ENCODE assay signal across 15 mouse cellular contexts in the genomic region with DNA sequence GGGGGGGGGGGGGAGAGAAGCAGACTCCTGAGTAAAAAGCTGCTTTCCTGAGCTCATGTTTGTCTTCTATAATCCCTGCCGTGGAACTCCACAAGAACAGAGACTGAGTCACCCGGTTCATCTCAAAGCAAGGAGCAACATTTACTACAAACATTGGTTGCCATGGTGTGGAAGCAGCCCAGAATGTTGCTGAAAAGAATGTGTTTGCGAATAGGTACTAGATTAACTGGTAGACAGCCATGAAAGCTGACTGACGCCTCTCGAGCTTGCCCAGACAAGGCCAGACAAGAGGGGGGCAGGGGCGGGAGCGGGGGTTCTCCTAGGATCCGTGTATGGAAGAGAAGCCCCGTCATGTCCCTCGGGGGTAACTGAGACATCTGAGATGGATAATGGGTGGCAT. TPM values are rescaled to one million over a fixed set of nuclear protein-coding genes. Genes with fewer than 3 reads are reported as not detected.
DNase-seq lines count a peak whose midpoint lies in the region; ATAC-seq and TF ChIP-seq lines count a peak whose summit lies in the region.
"Had no signal": no experiment of that assay in that cellular context is flagged by ENCODE, and none has a peak within 500 bp of the region (broad histone marks: within the 10 kb centered on the region; RNA-seq: fewer than 3 reads in every experiment).

No protein-coding gene starts in this region.

- no peaks in the 10 kb centered on the region for H3K27me3 ChIP-seq in embryonic facial prominence, embryonic 11.5 days (ENCODE audit: control insufficient read depth, insufficient read depth, low read length)
- no peaks in the 10 kb centered on the region for H3K27me3 ChIP-seq in embryonic facial prominence, embryonic 10.5 days (replicated peaks; ENCODE audit: low read depth, poor library complexity, severe bottlenecking)
- H3K27me3 ChIP-seq in midbrain, embryonic 10.5 days (ENCODE audit: low read depth, poor library complexity, severe bottlenecking), result peaks cover 14% of the 10 kb centered on the region
- H3K27me3 ChIP-seq in midbrain, postnatal 0 days (ENCODE audit: insufficient read depth, low read length), result no peaks in the 10 kb centered on the region
- no peaks in the 10 kb centered on the region for H3K27me3 ChIP-seq in heart, embryonic 12.5 days (replicated peaks)
- H3K27me3 ChIP-seq in stomach, embryonic 14.5 days (ENCODE audit: control insufficient read depth, insufficient read depth, low read length), result no peaks in the 10 kb centered on the region

- H3K4me2 ChIP-seq in embryonic facial prominence, embryonic 11.5 days (ENCODE audit: low read depth, low read length), result no peak overlapping the region
- H3K4me2 ChIP-seq in midbrain, postnatal 0 days (ENCODE audit: low read depth, low read length, poor library complexity, severe bottlenecking), result no peak overlapping the region
- no peak overlapping the region for H3K4me2 ChIP-seq in heart, embryonic 12.5 days
- no peak overlapping the region for H3K4me2 ChIP-seq in stomach, embryonic 14.5 days (replicated peaks; ENCODE audit: low read depth, low read length)

- no peak for TF ChIP-seq CTCF in midbrain, postnatal 0 days (IDR thresholded peaks at IDR 0.05)

- peaks cover 4% of the 10 kb centered on the region for H3K36me3 ChIP-seq in embryonic facial prominence, embryonic 11.5 days (replicated peaks; ENCODE audit: control insufficient read depth, insufficient read depth, low read depth, low read length)
- peaks cover 64% of the 10 kb centered on the region for H3K36me3 ChIP-seq in embryonic facial prominence, embryonic 10.5 days (replicated peaks)
- H3K36me3 ChIP-seq in midbrain, embryonic 10.5 days, result peaks cover 43% of the 10 kb centered on the region
- peaks cover 11% of the 10 kb centered on the region for H3K36me3 ChIP-seq in midbrain, postnatal 0 days (ENCODE audit: insufficient read depth, low read length)
- peaks cover 51% of the 10 kb centered on the region for H3K36me3 ChIP-seq in heart, embryonic 12.5 days
- H3K36me3 ChIP-seq in stomach, embryonic 14.5 days (ENCODE audit: control insufficient read depth, insufficient read depth, low read length), result peaks cover 24% of the 10 kb centered on the region

- 86% methylated on average over 10 of the region's 10 CpGs for WGBS in embryonic facial prominence, embryonic 11.5 days
- 84% methylated on average over 10 of the region's 10 CpGs for WGBS in embryonic facial prominence, embryonic 10.5 days
- WGBS in midbrain, embryonic 10.5 days, result 67% methylated on average over 10 of the region's 10 CpGs
- 33% methylated on average over 10 of the region's 10 CpGs for WGBS in midbrain, postnatal 0 days
- 46% methylated on average over 10 of the region's 10 CpGs for WGBS in heart, embryonic 12.5 days
- 66% methylated on average over 10 of the region's 10 CpGs for WGBS in stomach, embryonic 14.5 days

- H3K9me3 ChIP-seq in embryonic facial prominence, embryonic 11.5 days (replicated peaks; ENCODE audit: control insufficient read depth, low read length), result no peaks in the 10 kb centered on the region
- 0 out of 2 replicates have a peak, but pooled peaks cover 2% of the 10 kb centered on the region for H3K9me3 ChIP-seq in embryonic facial prominence, embryonic 10.5 days
- peaks cover 13% of the 10 kb centered on the region for H3K9me3 ChIP-seq in midbrain, embryonic 10.5 days (replicated peaks)
- H3K9me3 ChIP-seq in midbrain, postnatal 0 days (ENCODE audit: low read length), result no peaks in the 10 kb centered on the region
- no peaks in the 10 kb centered on the region for H3K9me3 ChIP-seq in heart, embryonic 12.5 days (replicated peaks)
- H3K9me3 ChIP-seq in stomach, embryonic 14.5 days (ENCODE audit: control insufficient read depth, low read depth, low read length), result no peaks in the 10 kb centered on the region

- no peak for ATAC-seq in embryonic facial prominence, embryonic 11.5 days (replicated peaks; ENCODE audit: insufficient number of reproducible peaks, low FRiP score, low TSS enrichment, low read depth)
- no peak for ATAC-seq in midbrain, postnatal 0 days (ENCODE audit: low FRiP score)
- no peak for ATAC-seq in heart, embryonic 12.5 days (ENCODE audit: insufficient number of reproducible peaks, low FRiP score)
- ATAC-seq in stomach, embryonic 14.5 days (ENCODE audit: insufficient number of reproducible peaks, insufficient read depth, low FRiP score, low read depth), result peak; percentile 39; the same call in 1 of the 2 replicates
- ATAC-seq: forebrain, postnatal 0 days had no signal

- H3K4me3 ChIP-seq in embryonic facial prominence, embryonic 11.5 days (ENCODE audit: low read depth, low read length), result no peak overlapping the region
- H3K4me3 ChIP-seq in embryonic facial prominence, embryonic 10.5 days, result no peak overlapping the region
- no peak overlapping the region for H3K4me3 ChIP-seq in midbrain, embryonic 10.5 days
- no peak overlapping the region for H3K4me3 ChIP-seq in midbrain, postnatal 0 days (ENCODE audit: low read depth, low read length)
- H3K4me3 ChIP-seq in heart, embryonic 12.5 days, result no peak overlapping the region
- no peak overlapping the region for H3K4me3 ChIP-seq in stomach, embryonic 14.5 days (ENCODE audit: low read depth, low read length)
- H3K4me3 ChIP-seq: erythroblast, embryonic 14.5 days; layer of hippocampus, adult 2 months had no signal

- H3K4me1 ChIP-seq in embryonic facial prominence, embryonic 11.5 days (ENCODE audit: control insufficient read depth, insufficient read depth, low read length), result no peaks in the 10 kb centered on the region
- 0 out of 2 replicates have a peak, but pooled peaks cover 12% of the 10 kb centered on the region for H3K4me1 ChIP-seq in embryonic facial prominence, embryonic 10.5 days
- H3K4me1 ChIP-seq in midbrain, embryonic 10.5 days, result peaks cover 41% of the 10 kb centered on the region
- no peaks in the 10 kb centered on the region for H3K4me1 ChIP-seq in midbrain, postnatal 0 days (ENCODE audit: insufficient read depth, low read length)
- peaks cover 54% of the 10 kb centered on the region for H3K4me1 ChIP-seq in heart, embryonic 12.5 days (replicated peaks)
- H3K4me1 ChIP-seq in stomach, embryonic 14.5 days (ENCODE audit: control insufficient read depth, insufficient read depth, low read length), result no peaks in the 10 kb centered on the region

- H3K27ac ChIP-seq in embryonic facial prominence, embryonic 11.5 days (replicated peaks; ENCODE audit: low read depth, low read length), result no peak overlapping the region
- no peak overlapping the region for H3K27ac ChIP-seq in embryonic facial prominence, embryonic 10.5 days (replicated peaks)
- H3K27ac ChIP-seq in midbrain, embryonic 10.5 days (replicated peaks), result no peak overlapping the region
- no peak overlapping the region for H3K27ac ChIP-seq in midbrain, postnatal 0 days (ENCODE audit: low read depth, low read length)
- H3K27ac ChIP-seq in heart, embryonic 12.5 days (ENCODE audit: poor library complexity, severe bottlenecking), result peak overlapping the region; percentile 81
- H3K27ac ChIP-seq in stomach, embryonic 14.5 days (ENCODE audit: low read length), result no peak overlapping the region
- H3K27ac ChIP-seq: layer of hippocampus, adult 2 months; liver, embryonic 14.5 days had no signal

- DNase-seq in embryonic facial prominence, embryonic 11.5 days (ENCODE audit: low spot score), result peak; percentile 11
- DNase-seq in embryonic facial prominence, embryonic 10.5 days (ENCODE audit: low spot score), result no peak
- DNase-seq in midbrain, embryonic 10.5 days (ENCODE audit: low spot score), result peak; percentile 32
- no peak for DNase-seq in midbrain, postnatal 0 days (ENCODE audit: low spot score)
- DNase-seq in MN1 (ENCODE audit: low spot score), result no peak
- DNase-seq in gastrocnemius, adult 18-20 months (ENCODE audit: low spot score), result no peak
- DNase-seq: adrenal gland, adult 8-10 months; forebrain, postnatal 0 days; gastrocnemius, postnatal 25 days had no signal

- H3K9ac ChIP-seq in embryonic facial prominence, embryonic 11.5 days (replicated peaks; ENCODE audit: low read length), result no peak overlapping the region
- no peak overlapping the region for H3K9ac ChIP-seq in midbrain, postnatal 0 days (replicated peaks; ENCODE audit: low read length, poor library complexity, severe bottlenecking)
- H3K9ac ChIP-seq in heart, embryonic 12.5 days, result peak overlapping the region; percentile 23; the same call in 1 of the 2 replicates
- no peak overlapping the region for H3K9ac ChIP-seq in stomach, embryonic 14.5 days (replicated peaks; ENCODE audit: low read depth, low read length)
- H3K9ac ChIP-seq: forebrain, postnatal 0 days; liver, embryonic 14.5 days had no signal

RNA-seq across cellular contexts. Expression of a gene that starts 58.5 kb away (rescaled TPM):
- polyA plus RNA-seq in embryonic facial prominence, embryonic 11.5 days (2014; fragmentation: Nextera tagmentation; extraction: Ambion mirVana), result 1.1 and 1.9 TPM in 2 replicates
- 1.2 and 1.4 TPM in 2 replicates for polyA plus RNA-seq in embryonic facial prominence, embryonic 10.5 days (2016; fragmentation: Nextera tagmentation; extraction: Ambion mirVana)
- polyA plus RNA-seq in midbrain, embryonic 10.5 days (2016; fragmentation: Nextera tagmentation; extraction: Ambion mirVana), result 1.0 and 1.1 TPM in 2 replicates
- 0.93 and 1.3 TPM in 2 replicates for total RNA-seq in midbrain, postnatal 0 days (2014; rRNA removed)
- 1.3 and 1.5 TPM in 2 replicates for polyA plus RNA-seq in midbrain, postnatal 0 days (2015; fragmentation: Nextera tagmentation; extraction: Ambion mirVana)
- polyA plus RNA-seq in heart, embryonic 12.5 days (2016; fragmentation: Nextera tagmentation; extraction: Ambion mirVana), result 1.9 TPM in 2 replicates
- 3.4 and 3.5 TPM in 2 replicates for polyA plus RNA-seq in stomach, embryonic 14.5 days (2014; fragmentation: Nextera tagmentation; extraction: Ambion mirVana)
- total RNA-seq in gastrocnemius, adult 18-20 months (2021), result 1 to 10 TPM; 4.4 to 4.8 TPM
- total RNA-seq: neutrophil, adult 5-6 weeks had no signal
- polyA plus RNA-seq: erythroblast, embryonic 14.5 days had no signal

Comparison
In these comparisons a context has a peak if more than half of its experiments do, and no peak if none do; other contexts are left out.
1. DNase-seq: peak in embryonic facial prominence, embryonic 11.5 days (single experiment) and midbrain, embryonic 10.5 days (single experiment); none in embryonic facial prominence, embryonic 10.5 days (single experiment), midbrain, postnatal 0 days (single experiment), MN1 (single experiment) and gastrocnemius, adult 18-20 months (single experiment).